Mouse (Mus musculus) testis, postnatal 10 days (tissue): ENCODE data around the gene Znhit6.

ENCODE experiments used
- DNase-seq: peaks from one replicate; pipeline ENCODE4 v3.0.0; 2021; ENCODE audit warnings: low spot score

Gene Znhit6

DNA sequence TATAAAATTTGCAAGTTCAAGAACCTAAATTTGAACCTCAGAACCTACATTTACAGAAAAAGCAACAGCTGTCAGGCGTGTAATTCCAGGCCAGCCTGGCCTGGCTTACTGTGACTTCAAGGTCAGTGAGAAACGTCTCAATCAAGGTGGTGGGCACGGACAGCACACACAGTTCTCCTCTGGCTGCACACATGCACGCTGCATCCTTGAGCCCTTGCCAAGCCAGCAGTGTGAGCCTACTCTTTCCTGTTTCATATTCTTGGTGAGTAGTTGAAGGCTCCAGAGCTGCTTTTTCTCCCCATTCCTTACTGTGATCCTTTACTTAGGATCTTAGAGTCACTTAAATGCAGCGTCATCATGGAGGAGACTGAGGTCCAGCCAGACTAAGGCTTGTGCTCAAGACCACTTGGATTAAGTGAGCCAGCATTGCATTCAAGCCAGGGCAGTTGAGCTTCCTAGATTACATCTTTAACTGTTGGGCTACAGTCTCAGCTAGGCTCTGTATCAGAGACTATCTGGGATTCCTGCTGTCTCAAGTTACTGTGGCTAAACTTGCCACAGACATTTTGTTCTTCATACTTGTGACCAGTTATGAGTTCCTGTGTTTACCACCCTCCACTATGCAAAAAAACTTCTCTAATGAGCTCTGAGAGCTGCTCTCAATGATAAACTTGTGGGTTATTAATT is 29.6 kb downstream of the Znhit6 start:
- DNase-seq = peak; percentile 64

DNA sequence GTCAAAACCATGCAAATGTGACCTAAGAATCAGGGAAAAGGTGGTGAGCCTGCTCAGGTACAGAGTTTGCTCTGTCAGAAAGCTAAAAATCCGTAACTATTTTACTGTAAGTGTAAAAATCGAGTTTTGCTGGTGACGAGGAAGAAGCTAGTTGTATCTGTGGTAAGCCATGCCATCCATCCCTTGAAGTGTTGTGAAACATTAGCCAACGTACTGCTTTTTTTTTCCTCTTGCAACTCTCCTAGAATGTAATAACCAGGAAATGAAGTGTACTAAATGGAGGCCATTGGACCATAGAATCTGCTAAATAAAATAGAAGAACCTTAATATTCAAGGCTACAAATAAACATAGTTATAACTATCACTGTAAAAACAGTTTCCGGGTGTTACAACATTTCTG is 32.3 kb downstream of the Znhit6 start:
- DNase-seq = no peak

DNA sequence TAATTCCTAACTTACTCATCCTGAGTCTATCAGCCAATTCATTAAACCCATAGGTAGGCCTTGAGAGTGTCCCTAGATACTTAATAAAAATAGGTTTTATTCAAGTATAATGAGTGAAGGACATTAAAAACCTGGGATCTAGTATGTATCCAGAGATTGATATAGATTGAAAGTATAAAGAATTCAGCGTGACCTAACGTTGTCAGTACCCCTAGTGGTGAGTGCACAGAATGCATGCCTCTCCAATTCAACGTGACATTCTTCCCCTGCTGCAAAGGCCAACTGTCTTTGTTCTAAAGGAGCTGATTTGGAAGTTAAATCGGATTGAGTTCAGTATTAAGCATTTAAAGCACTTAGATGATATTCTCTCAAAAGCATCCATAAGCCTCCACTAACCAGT is 36.7 kb downstream of the Znhit6 start:
- no peak for DNase-seq

DNA sequence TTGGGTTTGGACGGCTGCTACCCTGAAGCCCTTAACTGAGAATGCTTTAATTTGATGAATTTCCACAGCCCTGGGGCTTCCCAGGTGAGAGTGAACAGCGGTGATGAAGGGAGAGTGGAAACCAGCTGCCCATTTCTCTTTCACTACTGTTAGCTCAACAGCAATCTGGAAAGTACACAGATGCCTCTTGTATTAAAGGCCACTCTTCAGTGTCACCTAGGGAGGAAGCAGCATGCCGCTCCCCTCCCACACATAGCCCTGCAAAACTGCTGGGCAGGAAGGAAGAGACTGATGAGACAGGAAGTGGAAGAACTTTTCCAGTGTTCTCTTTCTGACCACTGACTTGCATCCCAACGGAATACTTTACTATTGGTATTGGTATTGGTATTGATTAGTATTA is 37.2 kb downstream of the Znhit6 start:
- no peak for DNase-seq

DNA sequence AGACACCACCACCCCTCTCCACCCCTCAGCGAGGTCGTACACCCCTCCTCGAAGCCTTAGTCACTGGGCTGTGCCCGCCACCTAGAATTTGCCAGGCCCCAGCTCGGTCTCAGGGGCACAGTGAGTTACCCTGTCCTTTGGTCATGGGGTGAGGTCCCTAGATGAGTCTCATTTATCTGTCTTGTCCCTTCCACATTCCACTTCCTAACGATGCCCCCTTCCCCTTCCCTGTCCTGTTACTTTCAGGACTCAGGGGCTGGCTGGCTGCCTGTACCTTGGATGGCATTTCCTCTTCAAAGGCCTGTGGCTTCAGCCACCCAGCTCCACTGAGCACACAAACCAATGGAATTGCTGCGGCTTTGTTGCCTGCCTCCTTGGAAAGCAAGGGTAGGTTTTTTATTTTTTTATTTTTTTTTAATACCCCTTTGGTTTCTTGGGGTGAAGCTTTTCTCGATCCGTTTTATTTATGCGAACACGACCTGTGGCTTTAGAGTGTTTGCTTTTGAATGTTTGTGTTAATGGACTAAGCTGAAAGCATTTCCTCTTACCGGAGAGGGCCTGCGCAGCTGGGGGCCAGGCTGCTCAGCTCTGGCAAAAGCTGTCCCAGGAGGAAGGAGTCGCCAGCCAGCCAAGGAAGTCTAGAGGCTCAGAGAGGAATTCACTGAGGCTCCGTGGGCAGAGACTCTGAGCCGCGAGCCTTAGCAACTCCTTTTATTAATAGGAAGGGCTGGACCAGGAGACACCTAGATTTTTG is 38.5 kb downstream of the Znhit6 start:
- no peak for DNase-seq

DNA sequence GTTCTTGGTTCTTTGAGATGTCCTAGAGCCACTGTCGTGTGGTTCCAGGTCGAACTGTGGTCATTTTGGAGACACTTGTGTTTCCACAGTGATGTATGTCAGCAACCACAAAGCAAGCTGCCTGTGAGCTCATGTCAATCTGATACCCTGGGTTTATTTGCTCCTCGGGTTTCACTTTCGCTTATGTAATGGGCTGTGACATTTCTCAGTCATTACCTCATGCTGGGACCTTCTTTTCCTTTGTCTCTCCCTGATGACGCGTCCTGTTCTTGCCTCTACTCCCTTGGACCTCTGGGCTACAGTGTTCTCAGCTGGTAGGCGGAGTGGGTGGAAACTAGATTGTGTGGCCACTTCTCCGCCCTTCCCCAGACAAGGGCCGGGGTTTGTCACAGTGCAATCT is 42.3 kb downstream of the Znhit6 start:
- DNase-seq = no peak

DNA sequence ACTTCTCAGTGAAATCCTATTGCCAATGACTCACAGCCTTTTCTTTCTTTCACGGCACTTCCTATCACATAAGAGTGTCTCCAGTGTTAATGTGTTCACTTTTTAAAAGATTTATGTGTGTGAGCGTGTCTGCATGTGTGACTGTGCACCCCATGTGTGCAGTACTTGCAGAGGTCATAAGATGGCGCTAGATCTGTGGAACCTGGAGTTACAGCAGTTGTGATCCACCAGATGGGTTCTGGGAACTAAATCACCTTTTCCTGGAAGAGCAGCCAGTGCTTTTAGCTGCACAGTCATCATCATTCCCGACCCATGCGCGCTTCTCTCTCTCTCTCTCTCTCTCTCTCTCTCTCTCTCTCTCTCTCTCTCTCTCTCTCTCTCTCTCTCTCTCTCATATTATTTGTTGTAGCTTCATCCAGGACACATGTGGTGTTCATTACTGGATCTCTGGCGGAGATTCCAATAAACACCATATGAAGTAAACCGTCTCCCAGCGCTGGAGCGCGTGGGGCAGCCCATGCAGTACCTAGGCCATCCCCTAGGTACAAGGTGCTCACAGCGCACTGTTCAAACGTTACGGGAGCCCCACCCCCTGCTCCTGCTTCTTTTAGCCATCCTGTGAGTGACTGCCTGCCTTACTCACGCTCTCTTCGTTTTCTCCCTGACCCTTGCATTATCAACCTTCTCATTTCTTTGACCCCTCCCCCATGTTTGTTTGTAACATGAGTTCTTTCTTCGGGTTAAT is 43.8 kb downstream of the Znhit6 start:
- no peak for DNase-seq

DNA sequence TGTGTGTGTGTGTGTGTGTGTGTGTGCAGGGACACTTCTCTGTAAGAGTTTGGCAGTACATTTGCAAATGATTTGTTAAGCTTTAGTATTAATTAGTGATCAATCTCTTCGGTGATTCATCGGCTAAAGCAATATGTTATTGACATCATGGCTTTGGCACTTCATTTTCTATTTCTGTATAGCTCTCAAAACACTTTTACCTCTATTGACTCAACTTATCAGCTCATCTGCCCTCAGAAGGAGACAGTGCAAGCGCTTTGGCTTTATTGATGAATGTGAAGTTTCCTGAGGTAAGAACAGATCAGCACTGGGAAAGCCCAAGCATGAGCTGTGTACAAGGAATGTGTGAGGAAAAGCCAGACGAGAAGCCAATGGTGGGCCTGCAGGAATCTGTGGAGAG is 45.2 kb downstream of the Znhit6 start:
- no peak for DNase-seq

DNA sequence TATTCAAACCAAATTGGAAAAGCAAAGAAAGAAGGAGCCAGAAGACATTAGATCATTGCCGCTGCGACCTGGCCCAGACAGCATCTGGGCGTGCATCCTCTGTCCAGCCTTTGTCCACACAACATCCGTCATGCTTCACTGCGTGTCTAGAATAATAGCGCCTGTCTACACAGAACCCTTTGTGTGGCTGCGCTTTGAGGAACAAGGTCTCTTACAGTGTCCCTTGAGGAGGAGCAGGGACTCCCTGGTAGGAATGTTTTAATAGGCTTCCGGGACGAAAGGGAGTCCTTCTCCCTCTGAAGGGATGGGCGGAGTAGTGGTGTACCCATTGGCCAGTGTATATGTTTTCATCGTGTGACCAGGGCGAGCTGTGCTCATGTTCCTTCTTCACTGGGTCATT is 47.0 kb downstream of the Znhit6 start:
- DNase-seq = no peak

DNA sequence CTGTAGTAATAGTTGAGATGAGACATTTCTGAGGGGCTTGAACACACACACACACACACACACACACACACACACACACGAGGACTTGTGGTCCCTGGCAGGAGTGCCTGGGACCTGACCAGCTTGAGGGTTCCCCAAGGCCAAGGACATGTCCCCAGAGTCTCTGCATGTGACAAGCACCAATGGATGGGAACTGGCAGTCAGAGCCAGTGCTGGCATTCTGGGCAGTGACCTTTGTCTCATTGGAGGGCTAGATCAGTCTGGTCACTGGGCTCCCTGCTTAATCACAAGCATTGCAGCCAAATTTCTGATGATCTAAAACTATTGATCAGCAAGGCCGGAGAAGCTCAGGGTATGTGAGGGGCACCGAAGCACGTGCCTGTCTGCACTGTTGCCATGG is 48.8 kb downstream of the Znhit6 start:
- no peak for DNase-seq

DNA sequence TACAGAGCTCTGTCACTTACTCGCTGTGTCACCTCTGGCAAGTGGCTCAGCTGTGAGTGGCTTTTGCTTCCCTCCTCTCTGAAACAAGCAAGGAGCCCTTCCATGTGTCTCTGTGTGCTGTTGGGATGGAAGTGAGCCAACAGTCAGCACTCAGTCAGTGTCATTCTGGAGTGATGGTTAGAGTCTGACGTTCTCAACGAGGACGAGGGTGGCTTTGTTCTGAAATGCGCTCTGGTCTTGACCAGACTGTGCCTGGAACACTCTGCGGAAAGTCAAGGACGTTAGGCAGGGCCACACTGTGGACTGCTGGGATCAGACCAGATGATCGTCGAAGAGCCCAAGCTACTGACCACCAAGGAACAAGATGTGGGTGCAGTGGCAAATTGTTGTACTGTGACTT is 49.5 kb downstream of the Znhit6 start:
- no peak for DNase-seq

DNA sequence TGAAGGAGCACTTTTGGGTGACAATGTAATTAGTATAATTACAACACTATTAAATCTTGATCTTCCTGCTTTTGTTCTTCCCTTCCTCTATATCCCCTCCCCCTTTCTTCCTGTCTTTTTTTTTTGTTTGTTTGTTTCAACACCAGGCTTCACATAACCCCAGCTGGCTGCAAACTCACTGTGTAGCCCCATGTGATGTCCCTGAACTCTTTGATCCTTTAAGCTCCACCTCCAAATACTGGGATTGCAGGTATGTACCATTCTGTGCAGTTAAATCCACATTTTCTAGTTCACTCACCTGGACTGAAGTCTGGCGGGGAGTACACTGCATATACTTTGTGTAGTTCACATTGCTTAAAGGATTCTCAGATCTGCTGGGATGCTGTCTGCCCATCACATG is 50.1 kb downstream of the Znhit6 start:
- no peak for DNase-seq

DNA sequence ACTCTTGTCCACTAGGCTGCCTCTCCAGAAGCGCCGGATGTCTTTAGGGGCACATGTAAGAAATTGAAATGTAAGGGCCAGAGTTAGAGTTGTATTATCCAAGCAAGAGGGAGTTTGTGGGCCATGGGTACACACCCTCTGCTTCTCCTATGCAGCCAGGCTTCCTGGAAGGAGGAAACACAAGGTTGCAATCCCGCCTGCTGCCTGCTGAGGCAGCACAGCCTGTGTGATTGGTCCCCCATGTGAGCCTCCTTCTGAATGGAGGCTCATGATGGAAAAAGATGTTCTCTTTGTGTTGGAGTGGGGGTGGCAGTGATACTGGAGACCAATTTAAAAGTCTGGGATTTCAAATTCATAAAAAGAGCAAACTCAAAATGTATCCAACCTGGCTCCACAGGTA is 51.8 kb downstream of the Znhit6 start:
- peak; percentile 69 for DNase-seq

DNA sequence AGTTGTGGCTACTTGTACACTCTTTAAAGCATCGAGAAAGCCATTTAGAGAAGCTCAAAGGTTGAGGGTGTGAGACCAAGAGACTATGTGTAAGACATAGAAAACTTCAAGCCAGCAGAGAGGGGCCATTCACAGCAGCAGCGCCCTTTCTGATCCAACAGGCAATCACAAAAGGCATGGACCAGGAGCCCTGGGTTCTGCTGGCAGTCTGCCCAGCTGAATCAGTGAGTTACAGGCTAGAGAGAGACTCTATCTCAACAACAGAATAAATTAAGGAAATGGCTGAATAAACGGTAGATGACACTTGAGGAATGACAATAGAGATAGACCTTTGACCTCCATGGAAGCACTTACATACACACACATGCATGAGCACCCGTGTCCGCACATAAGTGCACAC is 52.6 kb downstream of the Znhit6 start:
- no peak for DNase-seq

DNA sequence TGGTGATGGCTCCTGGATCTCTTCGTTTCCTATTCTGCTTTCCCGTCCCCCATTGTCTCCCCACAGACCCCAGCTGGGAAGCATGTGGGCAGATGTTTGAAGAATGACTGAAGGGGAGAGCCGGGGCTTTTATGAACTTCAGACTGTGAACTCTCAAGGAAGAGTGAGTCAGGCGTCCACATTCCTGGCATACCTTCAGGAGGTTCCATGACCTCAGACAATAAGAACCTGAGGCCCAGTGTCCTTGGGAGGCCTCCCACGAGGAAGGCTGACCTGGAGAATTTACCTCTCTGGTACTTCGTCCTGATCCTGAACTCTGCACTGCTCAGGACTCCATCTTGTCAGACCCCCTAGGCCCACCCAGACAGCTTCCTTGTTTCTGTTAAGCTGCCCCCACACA is 56.9 kb downstream of the Znhit6 start:
- DNase-seq = no peak

DNA sequence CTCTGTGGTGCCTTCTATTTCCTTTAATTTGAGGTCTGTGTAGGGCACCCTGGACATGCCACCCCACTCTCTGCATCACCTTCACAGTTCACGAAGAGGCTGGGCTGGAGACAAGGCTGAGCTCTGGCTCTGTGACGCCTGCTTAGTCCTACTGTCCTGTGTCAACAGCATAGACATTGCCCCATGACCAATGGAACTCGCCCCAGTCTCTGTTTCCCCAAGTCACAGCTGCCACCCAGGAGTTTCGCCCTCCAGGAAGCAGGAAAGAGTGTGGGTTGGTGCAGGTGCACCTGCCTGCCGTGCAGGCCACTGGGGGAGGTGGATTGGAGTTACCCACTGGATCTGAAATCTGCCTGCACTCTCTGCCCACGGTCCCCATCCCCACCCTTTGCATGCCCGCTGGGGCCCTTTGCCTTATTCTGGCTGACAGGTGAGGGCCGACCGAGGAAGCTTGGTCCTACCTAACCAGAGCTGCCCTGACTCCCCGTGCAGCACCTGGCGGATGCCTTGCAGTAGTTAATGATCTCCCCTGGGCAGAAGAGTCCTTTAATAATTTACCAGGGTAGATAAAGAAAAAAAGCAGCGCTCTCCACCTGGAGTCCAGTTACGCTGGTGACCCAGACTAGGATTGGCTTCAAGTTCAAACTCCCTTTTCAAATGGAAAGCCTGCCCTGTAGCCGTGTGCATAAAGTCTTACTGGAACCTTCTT is 58.2 kb downstream of the Znhit6 start:
- no peak for DNase-seq

DNA sequence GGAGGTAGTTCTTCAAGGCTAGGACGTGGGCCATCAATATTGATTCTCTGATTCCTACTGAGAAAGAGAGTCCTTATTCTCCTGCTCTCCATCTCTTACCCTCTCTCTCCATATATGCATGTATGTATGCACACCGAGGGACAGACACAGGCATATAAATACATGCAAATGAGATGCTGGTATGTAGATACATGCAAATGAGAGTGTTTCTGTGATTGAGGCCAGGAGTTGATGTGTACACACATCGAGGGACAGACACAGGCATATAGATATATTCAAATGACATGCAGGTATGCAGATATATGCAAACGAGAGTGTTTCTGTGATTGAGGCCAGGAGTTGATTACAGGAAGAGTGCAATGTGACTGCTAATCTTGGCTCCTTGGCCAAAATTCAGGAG is 64.2 kb downstream of the Znhit6 start:
- DNase-seq = no peak

DNA sequence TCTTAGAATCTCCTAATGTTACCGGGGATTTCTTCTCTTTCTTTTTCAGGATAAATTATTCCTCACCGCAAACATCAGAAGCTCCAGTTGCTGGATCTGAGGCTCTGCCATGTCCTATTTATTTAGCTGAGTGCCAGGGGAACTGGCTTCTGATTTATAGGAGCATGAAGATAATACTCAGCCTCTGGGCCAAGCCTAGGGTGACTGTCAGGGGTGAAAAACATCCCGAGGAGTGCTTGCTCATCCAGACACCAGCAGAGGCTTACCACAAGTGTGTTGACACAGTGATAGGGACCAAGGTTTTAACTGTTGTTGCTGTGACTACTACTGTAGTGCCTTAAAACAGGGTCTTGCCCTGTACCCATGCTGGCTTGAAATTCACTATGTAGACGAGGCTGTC is 64.6 kb downstream of the Znhit6 start:
- DNase-seq = no peak

DNA sequence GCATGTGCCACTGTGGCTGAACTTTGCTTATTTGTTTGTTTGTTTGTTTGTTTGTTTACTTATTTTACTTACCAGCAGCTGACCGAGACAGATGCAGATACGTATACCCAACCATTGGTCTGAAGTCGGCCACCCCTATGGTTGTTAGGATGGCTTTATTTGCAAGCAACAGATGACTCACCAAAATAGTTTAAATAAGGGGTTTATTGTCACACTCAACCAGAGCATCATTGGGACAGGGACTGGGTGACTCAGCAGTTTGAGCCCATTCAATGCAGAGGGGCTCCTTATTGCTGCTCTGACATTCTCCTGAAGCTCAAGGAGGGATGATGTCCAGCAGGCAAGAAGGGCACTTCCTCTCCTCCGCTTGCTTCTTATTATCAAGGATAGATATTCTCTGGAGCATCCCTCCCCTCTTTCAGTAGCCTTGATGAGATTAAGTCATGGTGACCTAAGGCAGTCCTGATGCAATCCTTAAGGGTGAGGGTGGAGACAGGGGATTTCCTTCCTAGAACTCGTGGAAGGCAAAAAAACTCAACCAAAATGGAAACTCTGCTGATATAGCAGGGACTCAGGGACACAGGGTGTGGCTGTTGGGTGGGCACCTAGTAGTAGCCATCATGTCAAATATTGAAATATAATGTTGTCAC is 65.2 kb downstream of the Znhit6 start:
- no peak for DNase-seq

DNA sequence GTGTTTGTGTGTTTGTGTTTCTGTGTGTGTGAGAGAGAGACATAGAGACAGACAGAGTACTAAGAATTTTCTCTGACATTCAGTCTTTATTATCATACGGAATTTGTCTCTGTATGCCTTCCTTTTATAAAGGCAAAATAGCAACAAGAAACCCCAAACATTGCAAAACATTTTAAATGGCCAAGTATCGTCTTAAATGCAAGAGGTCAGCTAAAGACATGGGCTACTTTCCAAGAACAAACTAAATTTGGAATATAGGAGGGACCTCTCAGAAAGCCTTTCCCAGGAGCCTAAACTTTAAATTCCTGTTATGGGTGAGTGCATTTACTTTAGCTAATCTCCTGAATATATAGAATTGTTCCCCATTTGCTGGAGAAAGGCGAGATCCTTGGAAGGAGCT is 65.9 kb downstream of the Znhit6 start:
- no peak for DNase-seq

DNA sequence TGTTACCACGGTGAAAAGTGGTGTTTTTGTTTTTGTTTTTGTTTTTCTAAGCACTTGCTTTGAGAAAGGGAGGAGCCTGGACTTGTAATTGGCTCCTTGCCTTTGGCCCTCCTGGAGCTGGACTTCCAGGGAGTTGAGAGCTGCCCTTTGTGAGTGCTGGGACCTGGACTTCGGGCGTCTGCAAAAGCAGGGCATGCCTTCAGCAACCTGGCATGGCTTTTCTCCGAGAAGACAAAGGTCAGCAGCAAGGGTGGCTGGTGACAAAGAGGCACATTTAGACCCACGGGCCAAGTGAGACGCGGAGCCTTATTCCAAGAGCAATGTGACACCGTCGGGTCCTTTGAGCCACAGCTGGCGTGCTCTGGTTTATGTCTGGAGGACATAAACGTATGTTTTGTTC is 66.9 kb downstream of the Znhit6 start:
- no peak for DNase-seq

DNA sequence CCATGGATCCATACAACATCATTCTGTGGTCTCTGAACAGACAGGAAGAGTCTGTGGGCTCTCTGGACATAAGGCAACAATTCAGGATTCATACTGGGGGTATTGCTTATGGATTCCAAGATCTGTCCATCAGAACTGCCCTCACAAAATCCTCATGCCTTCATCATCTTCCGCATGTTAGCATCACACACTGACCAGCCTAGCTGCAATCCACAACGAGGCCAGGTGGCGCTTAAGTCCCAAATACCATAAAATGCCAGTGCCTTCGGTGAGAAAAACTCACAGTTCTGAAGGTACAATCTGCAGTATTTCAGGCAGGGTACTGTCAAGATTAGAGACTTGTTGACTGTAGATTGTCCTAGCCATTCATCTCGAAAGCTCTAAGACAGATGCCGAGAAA is 69.5 kb downstream of the Znhit6 start:
- no peak for DNase-seq
